ENCODE assay signal across 7 mouse cellular contexts in the genomic region with DNA sequence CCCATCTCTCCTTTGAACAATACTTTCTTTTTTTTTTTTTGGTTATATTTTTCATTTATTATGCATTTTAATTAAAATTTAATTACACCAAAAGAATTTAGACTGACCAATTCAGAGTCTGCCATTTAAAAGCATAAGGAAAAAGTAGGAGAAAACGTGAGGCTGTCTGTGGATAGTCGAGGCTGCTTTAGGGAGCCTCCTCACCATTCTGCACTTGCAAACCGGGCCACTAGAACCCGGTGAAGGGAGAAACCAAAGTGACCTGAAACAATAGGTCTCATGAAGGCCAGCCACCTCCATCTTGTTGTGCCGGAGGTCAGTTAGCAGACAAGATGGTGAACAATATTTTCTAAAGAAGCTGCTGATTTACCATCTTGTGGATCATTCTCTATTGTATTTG. TPM values are rescaled to one million over a fixed set of nuclear protein-coding genes. Genes with fewer than 3 reads are reported as not detected.
A peak's percentile ranks its signal among the peaks of the same experiment; 100 is the strongest.
DNase-seq lines count a peak whose midpoint lies in the region; ATAC-seq and TF ChIP-seq lines count a peak whose summit lies in the region.
"Not testable (repeated sequence)": the region's sequence is repeated elsewhere in the genome, so short reads cannot be mapped to it uniquely, and the experiment has no call there.

No protein-coding gene starts in this region.

- not testable (repeated sequence) for TF ChIP-seq CTCF in kidney, adult 2 months (conservative IDR thresholded peaks at IDR 0.05; ENCODE audit: insufficient read depth, insufficient read length, low read depth, low read length)

- H3K4me2 ChIP-seq in heart, embryonic 13.5 days; limb, embryonic 13.5 days (replicated peaks): not testable (repeated sequence)

- peak; percentile 100 for ATAC-seq in erythroblast, adult 5-6 weeks (replicated peaks; ENCODE audit: low FRiP score, poor library complexity, severe bottlenecking)
- ATAC-seq in heart, embryonic 13.5 days (ENCODE audit: extremely low read depth, insufficient number of reproducible peaks, low FRiP score, low TSS enrichment): peak; percentile 66
- peak; percentile 87 for ATAC-seq in limb, embryonic 13.5 days (ENCODE audit: low FRiP score, low read depth)
- ATAC-seq in megakaryocyte-erythroid progenitor cell, adult 5-6 weeks (replicated peaks; ENCODE audit: low FRiP score, low TSS enrichment, poor library complexity, severe bottlenecking): peak; percentile 100

- H3K27ac ChIP-seq in heart, embryonic 13.5 days (replicated peaks); kidney, adult 2 months (ENCODE audit: insufficient read depth, low read depth, low read length); limb, embryonic 13.5 days: not testable (repeated sequence)

- not testable (repeated sequence) for H3K9ac ChIP-seq in heart, embryonic 13.5 days; limb, embryonic 13.5 days

- TF ChIP-seq POLR2A in kidney, adult 2 months (IDR thresholded peaks at IDR 0.05; ENCODE audit: low read depth, low read length): not testable (repeated sequence)

- H3K27me3 ChIP-seq in heart, embryonic 13.5 days (replicated peaks); kidney, adult 2 months (replicated peaks; ENCODE audit: control insufficient read depth, insufficient read depth, low read length); limb, embryonic 13.5 days: not testable (repeated sequence)

- WGBS in heart, embryonic 13.5 days: 76% methylated on average over 5 of the region's 5 CpGs
- 84% methylated on average over 5 of the region's 5 CpGs for WGBS in kidney, adult 2 months
- WGBS in limb, embryonic 13.5 days: 81% methylated on average over 5 of the region's 5 CpGs

- not testable (repeated sequence) for H3K36me3 ChIP-seq in heart, embryonic 13.5 days; kidney, adult 2 months (ENCODE audit: control insufficient read depth, insufficient read depth, low read length); limb, embryonic 13.5 days

- not testable (repeated sequence) for H3K4me3 ChIP-seq in heart, embryonic 13.5 days; kidney, adult 2 months (ENCODE audit: insufficient read depth, low read depth, low read length); limb, embryonic 13.5 days

- not testable (repeated sequence) for H3K9me3 ChIP-seq in heart, embryonic 13.5 days; limb, embryonic 13.5 days

- DNase-seq in WW6 (ENCODE audit: low read depth, low spot score): peak; percentile 36
- peak; percentile 77 for DNase-seq in kidney, adult 2 months
- peak; percentile 53 to 84 for DNase-seq in spleen, postnatal 4 days (ENCODE audit: low spot score in 2 of 2)

- H3K4me1 ChIP-seq in heart, embryonic 13.5 days: peaks cover 10% of the 10 kb centered on the region
- H3K4me1 ChIP-seq in kidney, adult 2 months (ENCODE audit: control insufficient read depth, insufficient read depth, low read length): peaks cover 11% of the 10 kb centered on the region; the same call in 1 of the 2 replicates
- H3K4me1 ChIP-seq in limb, embryonic 13.5 days: not testable (repeated sequence)

RNA-seq across cellular contexts. Expression of a gene that starts 27.4 kb away (rescaled TPM):
- not detected in 2 replicates for total RNA-seq in erythroblast, adult 5-6 weeks (2015; ENCODE audit: low replicate concordance)
- not detected in 2 replicates for total RNA-seq in erythroblast, adult 5-6 weeks (2017; ENCODE audit: low replicate concordance)
- polyA plus RNA-seq in heart, embryonic 13.5 days (2015; fragmentation: Nextera tagmentation; extraction: Ambion mirVana): 0.11 and 0.64 TPM in 2 replicates
- 190 and 252 TPM in 2 replicates for polyA plus RNA-seq in kidney, adult 2 months (2012; rRNA removed)
- not detected in 2 replicates for polyA plus RNA-seq in limb, embryonic 13.5 days (2015; fragmentation: Nextera tagmentation; extraction: Ambion mirVana)
- total RNA-seq in megakaryocyte-erythroid progenitor cell, adult 5-6 weeks (2014; fragmentation: Nextera tagmentation): not detected in 2 replicates
- not detected in 2 replicates for total RNA-seq in megakaryocyte-erythroid progenitor cell, adult 5-6 weeks (2017)

RNA-seq across cellular contexts. Expression of a gene that starts 31.2 kb away (rescaled TPM):
- total RNA-seq in erythroblast, adult 5-6 weeks (2015; ENCODE audit: low replicate concordance): not detected in 2 replicates
- not detected in 2 replicates for total RNA-seq in erythroblast, adult 5-6 weeks (2017; ENCODE audit: low replicate concordance)
- 0.23 and 0.38 TPM in 2 replicates for polyA plus RNA-seq in heart, embryonic 13.5 days (2015; fragmentation: Nextera tagmentation; extraction: Ambion mirVana)
- 119 and 151 TPM in 2 replicates for polyA plus RNA-seq in kidney, adult 2 months (2012; rRNA removed)
- polyA plus RNA-seq in limb, embryonic 13.5 days (2015; fragmentation: Nextera tagmentation; extraction: Ambion mirVana): 0.46 and 0.50 TPM in 2 replicates
- total RNA-seq in megakaryocyte-erythroid progenitor cell, adult 5-6 weeks (2014; fragmentation: Nextera tagmentation): not detected in 2 replicates
- not detected in 2 replicates for total RNA-seq in megakaryocyte-erythroid progenitor cell, adult 5-6 weeks (2017)

Comparison
In these comparisons a context has a peak if more than half of its experiments do, and no peak if none do; other contexts are left out.
1. RNA of a gene that starts 27.4 kb away (polyA plus RNA-seq): 190 to 252 TPM in kidney, adult 2 months; 0.11 to 0.64 TPM in heart, embryonic 13.5 days and not detected in limb, embryonic 13.5 days; every median in the first group is over 100 times any median in the second.
2. RNA of a gene that starts 31.2 kb away (polyA plus RNA-seq): 119 to 151 TPM in kidney, adult 2 months; 0.46 to 0.50 TPM in limb, embryonic 13.5 days and 0.23 to 0.38 TPM in heart, embryonic 13.5 days; every median in the first group is over 10 times any median in the second.
3. Peak in every context shown above with its lines, with median percentiles within 50 percentile points of each other: DNase-seq and ATAC-seq.